Mouse (Mus musculus) CH12.LX (cell line): ENCODE measurements at regions not wholly inside any gene's neighbourhood (a gene's known extent, or its start where the extent isn't known, plus 50 kb on each side); places are given as distances from the start of the nearest gene placed in this dataset.

ENCODE experiments used
- DNase-seq: peaks from one replicate; pipeline ENCODE4 v3.0.0-alpha.2; 2013; ENCODE audit errors: extremely low read depth
- H3K27ac ChIP-seq: 2 replicates; pipeline ENCODE4 v1.5.1; 2012; ENCODE audit warnings: low read depth, mild to moderate bottlenecking, control low read depth, moderate library complexity; ENCODE audit not compliant: insufficient read depth
- H3K27me3 ChIP-seq: replicated peaks from 2 replicates; pipeline ENCODE3; 2012; ENCODE audit warnings: inconsistent platforms
- H3K36me3 ChIP-seq, 2 experiments: replicated peaks in 1 of 2; 2 replicates each; pipeline versions ENCODE3 to v1.6.1; 2012; ENCODE audit warnings: inconsistent platforms in 1 of 2, low read length in 1 of 2, mild to moderate bottlenecking in 1 of 2, mixed read lengths in 1 of 2, moderate library complexity in 1 of 2; ENCODE audit not compliant: control insufficient read depth in 1 of 2, insufficient read depth in 1 of 2
- H3K4me1 ChIP-seq, 2 experiments: 2 replicates each; pipeline ENCODE4 v1.6.1; 2012; ENCODE audit warnings: inconsistent platforms in 1 of 2, moderate library complexity in 1 of 2; ENCODE audit not compliant: insufficient read depth in 2 of 2, control insufficient read depth in 1 of 2
- H3K4me2 ChIP-seq: 2 replicates; pipeline ENCODE4 v1.6.1; 2012; ENCODE audit warnings: low read depth, mild to moderate bottlenecking, control low read depth; ENCODE audit not compliant: poor library complexity, insufficient read depth, severe bottlenecking
- H3K4me3 ChIP-seq, 3 experiments: fragments of 150-350 bp in 1 of 3; sonication (generic) in 1 of 3; replicated peaks in 1 of 3; 2 replicates each; pipeline versions ENCODE3 to v1.5.1; 2011 to 2012; ENCODE audit warnings: low read depth in 2 of 3, low read length in 2 of 3, mild to moderate bottlenecking in 2 of 3, moderate library complexity in 2 of 3, control low read depth in 1 of 3, improper control_type of control experiment in 1 of 3, inconsistent platforms in 1 of 3, mixed read lengths in 1 of 3; ENCODE audit not compliant: poor library complexity in 1 of 3
- H3K79me2 ChIP-seq: replicated peaks from 2 replicates; pipeline ENCODE4 v1.6.1; 2012; ENCODE audit warnings: mild to moderate bottlenecking, moderate library complexity; ENCODE audit not compliant: control insufficient read depth, poor library complexity, insufficient read depth, severe bottlenecking; ENCODE audit errors: extremely low read depth
- H3K9ac ChIP-seq: 2 replicates; pipeline ENCODE4 v1.6.1; 2012; ENCODE audit warnings: low read depth, mild to moderate bottlenecking, control low read depth, moderate library complexity; ENCODE audit not compliant: insufficient read depth
- H3K9me3 ChIP-seq: replicated peaks from 2 replicates; pipeline ENCODE3; 2012; ENCODE audit warnings: low read length, inconsistent platforms, mixed read lengths
- ETS1 ChIP-seq: conservative IDR thresholded peaks from 2 replicates; pipeline ENCODE4 v1.6.1; 2012; ENCODE audit warnings: low read depth, mild to moderate bottlenecking, inconsistent platforms, low read length, improper control_type of control experiment, moderate library complexity
- HCFC1 ChIP-seq: IDR thresholded peaks from 2 replicates; pipeline ENCODE4 v1.6.1; 2012; ENCODE audit warnings: low read depth, mild to moderate bottlenecking, inconsistent platforms, low read length, improper control_type of control experiment
- MAX ChIP-seq: IDR thresholded peaks from 2 replicates; pipeline ENCODE4 v1.6.1; 2011; ENCODE audit warnings: low read length, improper control_type of control experiment
- MAZ ChIP-seq: IDR thresholded peaks from 2 replicates; pipeline ENCODE4 v1.6.1; 2012; ENCODE audit warnings: low read depth, mild to moderate bottlenecking, inconsistent platforms, low read length, improper control_type of control experiment, moderate library complexity
- MEF2A ChIP-seq: IDR thresholded peaks from 2 replicates; pipeline ENCODE4 v1.6.1; 2014; ENCODE audit warnings: low read depth, mild to moderate bottlenecking, inconsistent platforms, low read length, improper control_type of control experiment, borderline replicate concordance
- POLR2AphosphoS2 ChIP-seq: IDR thresholded peaks from 2 replicates; pipeline ENCODE4 v1.6.1; 2011; ENCODE audit warnings: low read depth, low read length, improper control_type of control experiment
- SIN3A ChIP-seq: IDR thresholded peaks from 2 replicates; pipeline ENCODE4 v1.6.1; 2012; ENCODE audit warnings: low read length, improper control_type of control experiment, inconsistent platforms
- TBP ChIP-seq: conservative IDR thresholded peaks from 2 replicates; pipeline ENCODE4 v1.6.1; 2011; ENCODE audit warnings: low read depth, low read length, improper control_type of control experiment
- UBTF ChIP-seq: IDR thresholded peaks from 2 replicates; pipeline ENCODE4 v1.6.1; 2012; ENCODE audit warnings: low read depth, mild to moderate bottlenecking, inconsistent platforms, low read length, improper control_type of control experiment, moderate library complexity
- USF1 ChIP-seq: IDR thresholded peaks from 2 replicates; pipeline ENCODE4 v1.6.1; 2014; ENCODE audit warnings: low read depth, mild to moderate bottlenecking, inconsistent platforms, low read length, improper control_type of control experiment
- ZC3H11A ChIP-seq: IDR thresholded peaks from 2 replicates; pipeline ENCODE4 v1.6.1; 2012; ENCODE audit warnings: low read depth, mild to moderate bottlenecking, inconsistent platforms, low read length, improper control_type of control experiment
- ZNF384 ChIP-seq: IDR thresholded peaks from 2 replicates; pipeline ENCODE4 v1.6.1; 2012; ENCODE audit warnings: low read depth, low read length, improper control_type of control experiment, inconsistent platforms
- dilution Hi-C: fragments of 300-500 bp; cut with MboI; formaldehyde crosslinking; loops from 2 replicates; pipeline ENCODE4 v1.14.3; 2020; ENCODE audit warnings: low sequenced_read_pairs; ENCODE audit not compliant: extremely low pct_unique_long_range_greater_than_20kb, extremely low pct_ligation_motif_present
- in situ Hi-C: fragments of 300-500 bp; cut with MboI; formaldehyde crosslinking; loops from 3 replicates; pipeline ENCODE4 v1.14.3; 2019; ENCODE audit warnings: low sequenced_read_pairs, low pct_ligation_motif_present, low pct_unique_long_range_greater_than_20kb, mixed read lengths

GRCm38 (mm10) chr12:12995974-12996361 is 54.3 kb upstream of the Mycn start:
- H3K4me3 ChIP-seq = no peak overlapping the region
- no peaks in the 10 kb centered on the region for H3K27me3 ChIP-seq
- H3K9ac ChIP-seq = no peak overlapping the region
- no peak overlapping the region for H3K4me2 ChIP-seq
- no peaks in the 10 kb centered on the region for H3K9me3 ChIP-seq
- TF ChIP-seq ETS1 (no peak), ZC3H11A (no peak), USF1 (no peak), SIN3A (no peak)
- no peaks in the 10 kb centered on the region for H3K36me3 ChIP-seq
- in situ Hi-C loops (no loop called here), dilution Hi-C loops (no loop called here)
- H3K27ac ChIP-seq = no peak overlapping the region
- H3K79me2 ChIP-seq = no peaks in the 10 kb centered on the region
- peaks cover 3 to 7% of the 10 kb centered on the region in 2 experiments; a peak in 2 of 4 replicates for H3K4me1 ChIP-seq
- no peak for DNase-seq

GRCm38 (mm10) chr12:12995061-12995973 is 53.6 kb upstream of the Mycn start:
- no peak for DNase-seq
- Histone ChIP-seq H3K79me2 (no peaks in the 10 kb centered on the region), H3K4me1 (peaks cover 3 to 7% of the 10 kb centered on the region in 2 experiments; a peak in 2 of 4 replicates), H3K36me3 (no peaks in the 10 kb centered on the region), H3K4me3 (no peak overlapping the region), H3K4me2 (no peak overlapping the region), H3K27ac (no peak overlapping the region), H3K27me3 (no peaks in the 10 kb centered on the region), H3K9ac (no peak overlapping the region), H3K9me3 (no peaks in the 10 kb centered on the region)
- dilution Hi-C loops (no loop called here), in situ Hi-C loops (no loop called here)
- TF ChIP-seq HCFC1 (no peak), UBTF (no peak), MAX (no peak), POLR2AphosphoS2 (no peak), MEF2A (no peak), ZNF384 (no peak), TBP (no peak), MAZ (no peak)
